Mouse (Mus musculus) liver, adult (tissue): Measurements from ENCODE around the gene Zer1.

Source experiments
- GATA4 ChIP-seq: IDR thresholded peaks from 2 replicates; pipeline ENCODE4 v1.6.1; 2014; ENCODE audit warnings: mild to moderate bottlenecking, low read length; ENCODE audit not compliant: insufficient replicate concordance

Zer1 gene

DNA sequence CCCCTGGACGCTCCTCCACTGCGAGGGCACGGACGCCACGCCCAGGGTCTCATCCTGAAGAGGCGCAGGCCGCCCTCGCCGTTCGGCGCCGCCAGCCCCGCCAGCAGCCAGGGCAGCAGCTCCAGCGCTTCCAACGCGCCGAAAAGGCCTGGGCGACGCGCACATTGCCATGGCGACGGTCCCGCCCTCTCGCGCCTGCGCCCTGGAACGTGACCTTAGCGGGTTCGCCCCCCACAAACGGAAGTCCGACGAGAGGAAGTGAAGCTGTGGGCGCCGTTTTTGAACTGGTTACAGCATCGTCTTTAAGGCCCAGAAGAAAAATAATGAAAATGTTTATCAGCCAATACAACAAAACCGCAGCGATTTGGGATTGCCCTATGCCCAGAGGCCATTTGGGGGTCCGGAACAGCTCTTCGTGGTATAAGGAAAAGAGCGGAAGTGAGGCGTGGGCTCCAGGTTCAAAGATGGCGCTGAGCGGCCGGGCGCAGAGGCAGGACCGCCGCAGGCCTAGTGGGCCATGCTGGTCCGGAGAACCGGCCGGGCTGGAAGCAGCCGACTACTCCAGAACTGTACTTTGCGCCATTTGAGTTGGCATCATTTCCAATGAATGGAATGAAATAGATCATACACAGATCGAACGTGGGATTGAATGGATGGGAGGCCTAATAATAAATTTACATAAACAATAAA is 75.5 kb downstream of the Zer1 start, which contains the start of gene Wdr34:
Wdr34 (minus strand) TSS at position 183 of the 690 bp plus-strand sequence.
- no peak; the same call in 1 of the 2 replicates for TF ChIP-seq GATA4

DNA sequence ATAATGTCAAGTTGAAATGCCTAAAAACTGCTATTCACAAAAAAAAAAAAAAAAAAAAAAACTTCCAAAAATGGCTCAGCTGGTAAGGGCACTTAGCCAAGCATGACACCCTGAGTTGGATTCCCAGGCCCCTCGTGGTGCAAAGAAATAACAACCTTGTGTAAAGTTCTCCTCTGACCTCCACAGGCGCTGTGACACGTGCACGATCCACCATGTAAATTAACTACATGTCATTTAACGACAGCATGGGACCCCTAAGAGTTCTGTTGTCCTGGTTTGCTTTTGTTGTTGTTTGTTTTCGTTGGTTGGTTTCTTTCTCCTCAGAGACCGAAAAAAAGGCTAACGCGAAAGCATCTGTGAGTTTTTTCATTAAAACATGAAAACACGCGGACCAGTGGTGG is 76.3 kb downstream of the Zer1 start:
- TF ChIP-seq GATA4, result no peak
